Comparison of ENCODE assay signal across 12 mouse cellular contexts in genomic region chr5:136759781-136760180, GRCm38 (mm10).
DNase-seq lines count a peak whose midpoint lies in the region; ATAC-seq and TF ChIP-seq lines count a peak whose summit lies in the region.
"Had no signal": no experiment of that assay in that cellular context is flagged by ENCODE, and none has a peak within 500 bp of the region (broad histone marks: within the 10 kb centered on the region; RNA-seq: fewer than 3 reads in every experiment).

No protein-coding gene starts in this region.

- TF ChIP-seq EP300 in ES-Bruce4 (IDR thresholded peaks at IDR 0.05; ENCODE audit: insufficient read depth, low read depth, low read length) = no peak

- no peak overlapping the region for H3K4me2 ChIP-seq in liver, embryonic 12.5 days

- H3K4me1 ChIP-seq in cerebellum, adult 2 months (ENCODE audit: control insufficient read depth, insufficient read depth, low read length) = no peaks in the 10 kb centered on the region
- H3K4me1 ChIP-seq in liver, adult 2 months (ENCODE audit: control insufficient read depth, insufficient read depth, low read length) = no peaks in the 10 kb centered on the region
- no peaks in the 10 kb centered on the region for H3K4me1 ChIP-seq in liver, embryonic 12.5 days
- no peaks in the 10 kb centered on the region for H3K4me1 ChIP-seq in ES-Bruce4 (ENCODE audit: control insufficient read depth, insufficient read depth, low read length)
- H3K4me1 ChIP-seq: forebrain, embryonic 10.5 days; heart, embryonic 10.5 days had no signal

- no peak for DNase-seq in cerebellum, adult 2 months
- DNase-seq in cerebellum, postnatal 36 days = no peak
- no peak for DNase-seq in liver, adult 2 months (ENCODE audit: extremely low read depth, low read depth, low spot score)
- DNase-seq in induced T-regulatory cell, adult 2 months (ENCODE audit: low read depth) = peak; percentile 26
- DNase-seq in heart, postnatal 14 days = no peak
- DNase-seq in urinary bladder, postnatal 25 days (ENCODE audit: low spot score) = no peak
- DNase-seq: cerebellum, adult 8-10 months had no signal

- 45% methylated on average over 6 of the region's 6 CpGs for WGBS in cerebellum, adult 2 months
- 50% methylated on average over 6 of the region's 6 CpGs for WGBS in liver, adult 2 months
- 35% methylated on average over 6 of the region's 6 CpGs for WGBS in liver, embryonic 12.5 days (ENCODE audit: insufficient replicate concordance)

- no peaks in the 10 kb centered on the region for H3K36me3 ChIP-seq in liver, adult 2 months (ENCODE audit: control insufficient read depth, insufficient read depth, low read length)
- no peaks in the 10 kb centered on the region for H3K36me3 ChIP-seq in liver, embryonic 12.5 days
- H3K36me3 ChIP-seq in ES-Bruce4 (ENCODE audit: control insufficient read depth, insufficient read depth, low read length, poor library complexity, severe bottlenecking) = no peaks in the 10 kb centered on the region
- H3K36me3 ChIP-seq: heart, embryonic 10.5 days had no signal

- no peak for ATAC-seq in liver, embryonic 12.5 days
- ATAC-seq: inflammation-experienced regulatory T-cells, adult 6 months had no signal

- H3K79me2 ChIP-seq in liver, adult 2 months (ENCODE audit: control insufficient read depth, insufficient read depth, low read length) = no peaks in the 10 kb centered on the region

- H3K9me3 ChIP-seq in liver, embryonic 12.5 days (replicated peaks) = no peaks in the 10 kb centered on the region
- no peaks in the 10 kb centered on the region for H3K9me3 ChIP-seq in ES-Bruce4 (replicated peaks; ENCODE audit: control insufficient read depth, insufficient read depth, low read length, poor library complexity, severe bottlenecking)
- H3K9me3 ChIP-seq: forebrain, embryonic 10.5 days; heart, embryonic 10.5 days had no signal

- H3K9ac ChIP-seq in liver, adult 2 months (ENCODE audit: low read depth, low read length) = no peak overlapping the region
- no peak overlapping the region for H3K9ac ChIP-seq in liver, embryonic 12.5 days
- H3K9ac ChIP-seq in ES-Bruce4 (ENCODE audit: low read depth, poor library complexity, severe bottlenecking) = no peak overlapping the region

- TF ChIP-seq CTCF in cerebellum, adult 2 months (IDR thresholded peaks at IDR 0.05; ENCODE audit: borderline replicate concordance, insufficient read depth, low read depth, low read length) = peak; percentile 35; the same call in 1 of the 2 replicates
- TF ChIP-seq CTCF in liver, adult 2 months (IDR thresholded peaks at IDR 0.05; ENCODE audit: low read depth, low read length) = peak; percentile 57
- TF ChIP-seq CTCF in ES-Bruce4 (IDR thresholded peaks at IDR 0.05; ENCODE audit: low read depth, low read length) = peak; percentile 96

- H3K27ac ChIP-seq in cerebellum, adult 2 months (ENCODE audit: insufficient read depth, low read length) = no peak overlapping the region
- H3K27ac ChIP-seq in liver, adult 2 months (replicated peaks; ENCODE audit: insufficient read depth, low read depth, low read length) = no peak overlapping the region
- no peak overlapping the region for H3K27ac ChIP-seq in liver, embryonic 12.5 days
- H3K27ac ChIP-seq in ES-Bruce4 (ENCODE audit: insufficient read depth, low read length) = no peak overlapping the region
- H3K27ac ChIP-seq: forebrain, embryonic 10.5 days; heart, embryonic 10.5 days had no signal

- TF ChIP-seq POLR2A in cerebellum, adult 2 months (IDR thresholded peaks at IDR 0.05; ENCODE audit: borderline replicate concordance, insufficient read depth, low read length) = no peak
- TF ChIP-seq POLR2A in liver, adult 2 months (IDR thresholded peaks at IDR 0.05; ENCODE audit: extremely low read depth, insufficient read depth, low read length) = no peak
- no peak for TF ChIP-seq POLR2A in ES-Bruce4 (IDR thresholded peaks at IDR 0.05; ENCODE audit: insufficient read depth, low read length)

- intact Hi-C loops in heart, postnatal 14 days (cut with DNase I) = loop anchor here (5.0 kb wide), 2 partner anchors 502 to 557 kb away; no protein-coding TSS in a partner anchor

- no peaks in the 10 kb centered on the region for H3K27me3 ChIP-seq in cerebellum, adult 2 months (ENCODE audit: control insufficient read depth, insufficient read depth, low read length)
- H3K27me3 ChIP-seq in liver, adult 2 months (ENCODE audit: control insufficient read depth, insufficient read depth, low read length) = no peaks in the 10 kb centered on the region
- no peaks in the 10 kb centered on the region; the same call in 1 of the 2 replicates for H3K27me3 ChIP-seq in liver, embryonic 12.5 days (replicated peaks)
- H3K27me3 ChIP-seq in ES-Bruce4 (ENCODE audit: control insufficient read depth, insufficient read depth, low read length, poor library complexity, severe bottlenecking) = no peaks in the 10 kb centered on the region

- H3K4me3 ChIP-seq in cerebellum, adult 2 months (replicated peaks; ENCODE audit: insufficient read depth, low read depth, low read length) = no peak overlapping the region
- no peak overlapping the region for H3K4me3 ChIP-seq in liver, adult 2 months (ENCODE audit: insufficient read depth, low read depth, low read length)
- H3K4me3 ChIP-seq in liver, embryonic 12.5 days = no peak overlapping the region
- H3K4me3 ChIP-seq in ES-Bruce4 (ENCODE audit: low read depth, low read length) = no peak overlapping the region
- H3K4me3 ChIP-seq: forebrain, embryonic 10.5 days; heart, embryonic 10.5 days had no signal

Comparison
In these comparisons a context has a peak if more than half of its experiments do, and no peak if none do; other contexts are left out.
1. CTCF ChIP-seq: peak in every context shown above with its lines; median percentile 96 in ES-Bruce4; 57 in liver, adult 2 months; 35 in cerebellum, adult 2 months.